Mouse (Mus musculus) gonadal fat pad, adult 2 months (tissue): ENCODE results near the gene Igf2r. TPM values are rescaled to one million over a fixed set of nuclear protein-coding genes. Genes with fewer than 3 reads are reported as not detected.

Experiments
- DNase-seq: peaks from one replicate; pipeline ENCODE4 v3.0.0-alpha.2; 2012; ENCODE audit warnings: low read depth
- polyA plus RNA-seq: library from polyadenylated mRNA; depleted of rRNA; stranded (reverse); fragments of >200 nt; gene quantifications from 2 replicates; pipeline ENCODE4 v1.2.3, GENCODE M21; 2012; rRNA removed

Gene Igf2r
- polyA plus RNA-seq, 1 experiment = 15.7 TPM

DNA sequence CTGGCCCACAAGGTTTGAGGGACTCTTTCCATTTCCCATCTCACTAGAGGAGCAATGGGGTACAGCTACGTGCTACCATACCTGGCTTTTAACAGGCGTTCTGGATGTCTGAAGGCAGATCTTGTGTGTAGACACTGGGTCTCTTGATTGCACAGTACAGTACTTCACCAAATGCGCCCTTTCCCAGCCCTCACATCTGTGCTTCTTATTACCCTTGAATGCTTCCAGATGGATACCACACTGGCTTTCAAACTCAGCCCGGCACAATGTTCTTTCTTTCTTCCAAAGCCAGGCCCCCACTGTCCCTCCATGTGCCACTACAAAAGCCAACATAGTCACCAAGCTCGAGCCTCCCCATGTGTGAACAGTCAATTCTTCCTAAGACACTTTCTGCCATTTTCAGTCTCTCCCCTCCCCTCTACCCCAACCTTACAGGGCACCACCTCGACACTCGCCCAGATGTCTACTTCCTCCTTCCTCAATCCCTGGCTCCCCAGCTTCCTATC, 97.1 kb downstream of the Igf2r start:
- DNase-seq = no peak

DNA sequence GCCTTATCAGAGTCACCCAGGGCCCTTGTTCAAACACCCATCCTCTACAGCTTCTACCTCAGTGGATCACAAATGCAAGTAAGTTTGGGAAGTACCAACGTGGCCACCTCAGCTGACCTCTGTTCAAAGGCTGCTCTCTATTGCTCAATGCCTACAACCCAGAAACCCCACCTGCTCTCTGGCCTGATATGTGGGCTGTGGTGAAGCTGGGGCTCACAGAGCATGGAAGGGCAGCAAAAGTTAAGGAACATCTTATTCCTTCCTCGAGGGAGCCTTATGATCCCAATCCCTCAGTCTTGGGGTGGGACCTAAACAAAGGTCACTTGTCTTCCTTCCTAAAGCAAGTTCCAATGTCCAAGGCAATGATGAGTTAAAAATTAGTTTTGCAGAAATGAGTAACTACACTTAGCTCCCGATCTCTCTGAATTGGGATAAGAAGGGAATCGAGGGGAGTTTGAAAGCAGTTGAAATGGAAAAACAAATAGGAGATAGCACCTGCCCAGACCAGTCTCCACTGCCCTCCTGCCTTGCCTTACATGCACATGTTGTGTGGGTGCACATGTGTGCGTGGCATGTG, 98.3 kb downstream of the Igf2r start:
- DNase-seq = no peak

DNA sequence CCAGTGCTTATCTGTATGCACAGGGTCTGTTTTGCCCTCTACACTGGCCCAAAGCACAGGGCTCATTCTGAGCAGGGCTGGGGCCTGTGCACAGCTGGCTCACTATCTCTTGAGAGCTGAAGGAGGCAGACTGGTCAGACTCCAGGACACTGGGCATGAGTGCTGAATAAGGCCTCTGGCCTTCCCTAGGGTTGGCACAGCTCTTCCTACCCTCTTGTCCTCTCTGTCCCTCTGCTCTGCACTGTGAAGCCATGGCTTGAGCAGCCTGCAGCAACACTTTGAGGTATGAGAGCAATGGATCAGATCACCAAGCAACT, 100.1 kb downstream of the Igf2r start:
- DNase-seq = no peak

DNA sequence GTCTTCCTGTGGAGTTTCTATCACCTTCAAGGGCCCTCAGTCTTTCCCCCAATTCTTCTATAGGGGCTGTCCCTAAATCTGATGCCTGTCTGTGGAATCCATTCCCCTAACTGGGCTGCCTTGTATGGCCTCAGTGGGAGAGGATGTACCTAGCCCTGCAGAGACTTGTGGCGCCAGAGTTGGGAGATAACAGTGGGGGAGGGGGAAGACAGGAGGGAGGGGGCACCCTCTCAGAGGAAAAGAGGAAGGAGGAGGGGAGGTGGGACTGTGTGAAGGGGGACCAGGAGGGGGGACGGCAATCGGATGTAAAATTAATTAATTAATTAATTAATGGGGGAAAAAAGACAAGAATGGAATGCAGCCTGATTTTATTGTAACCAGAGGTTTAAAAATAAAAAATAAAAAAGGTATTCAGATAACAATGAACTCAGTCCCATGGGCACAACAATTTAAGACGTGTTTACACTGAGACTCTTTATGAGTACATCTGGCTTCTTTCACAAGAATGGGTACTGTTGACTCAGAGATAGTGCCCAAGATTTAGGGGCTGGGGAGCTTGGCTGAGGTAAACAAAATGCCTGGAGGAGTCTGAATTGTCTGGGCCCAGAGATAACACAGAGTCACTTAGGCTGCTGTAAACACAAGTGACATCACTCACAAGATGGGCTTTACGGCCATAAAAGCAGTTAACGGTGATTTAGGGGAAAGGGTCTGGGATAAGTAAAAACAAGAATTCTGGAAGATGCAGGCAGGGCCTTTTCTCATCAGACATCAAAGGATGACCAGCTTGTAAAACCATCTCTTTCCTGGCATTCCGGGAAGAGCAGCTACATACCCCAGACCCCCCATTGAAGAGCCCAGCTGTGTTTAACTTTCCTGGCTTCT, 100.7 kb downstream of the Igf2r start:
- DNase-seq = no peak

DNA sequence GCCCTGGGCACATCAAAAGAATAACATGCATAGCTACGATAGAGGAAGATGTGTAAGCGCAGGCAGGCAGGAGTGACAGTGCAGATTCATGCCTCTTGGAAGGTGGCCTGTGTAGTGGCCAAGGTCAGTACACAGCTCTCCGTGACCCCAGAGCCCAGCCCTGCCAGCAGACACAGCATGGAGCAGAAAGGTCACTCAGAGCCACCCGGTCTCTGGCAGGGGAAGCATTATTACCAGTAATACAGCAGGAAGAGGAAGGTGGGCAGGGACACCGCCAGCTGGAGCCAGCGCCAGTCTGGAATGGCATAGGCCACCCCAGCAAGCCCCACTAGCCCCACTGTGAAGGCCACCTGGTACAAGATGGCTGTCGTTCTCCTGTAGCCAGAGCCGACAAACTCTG, 105.3 kb downstream of the Igf2r start:
- DNase-seq = no peak

DNA sequence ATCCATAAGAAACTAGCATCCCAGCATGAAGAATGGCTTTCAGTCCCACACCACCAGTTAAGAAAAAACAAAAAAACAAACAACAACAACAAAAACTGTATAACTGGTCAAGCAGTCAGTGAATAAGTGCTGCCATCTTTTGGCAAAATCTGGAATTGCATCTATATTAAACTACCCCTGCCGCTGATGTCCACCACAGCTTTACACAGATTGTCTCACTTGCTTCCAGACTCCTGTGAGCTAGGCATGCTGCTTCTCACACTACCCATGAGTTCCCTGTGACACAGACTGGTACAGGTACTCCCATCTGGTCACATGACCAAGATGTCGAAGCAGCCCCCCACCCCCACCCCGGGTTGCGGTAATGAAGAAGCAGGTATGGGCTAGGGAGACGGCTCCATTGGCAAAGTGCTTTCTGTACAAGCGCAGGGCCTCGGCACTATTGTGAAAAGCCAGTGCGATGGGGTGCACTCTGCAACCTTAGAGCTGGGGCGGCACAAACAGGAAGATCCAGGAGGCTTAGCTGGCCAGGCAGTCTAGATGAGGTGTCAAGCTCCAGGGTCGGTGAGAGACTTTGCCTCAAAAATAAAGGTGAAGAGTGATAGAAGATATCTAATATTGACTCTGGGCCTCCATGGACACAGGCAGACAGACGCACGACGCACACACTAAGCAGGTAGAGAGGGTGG, 108.7 kb downstream of the Igf2r start:
- no peak for DNase-seq

DNA sequence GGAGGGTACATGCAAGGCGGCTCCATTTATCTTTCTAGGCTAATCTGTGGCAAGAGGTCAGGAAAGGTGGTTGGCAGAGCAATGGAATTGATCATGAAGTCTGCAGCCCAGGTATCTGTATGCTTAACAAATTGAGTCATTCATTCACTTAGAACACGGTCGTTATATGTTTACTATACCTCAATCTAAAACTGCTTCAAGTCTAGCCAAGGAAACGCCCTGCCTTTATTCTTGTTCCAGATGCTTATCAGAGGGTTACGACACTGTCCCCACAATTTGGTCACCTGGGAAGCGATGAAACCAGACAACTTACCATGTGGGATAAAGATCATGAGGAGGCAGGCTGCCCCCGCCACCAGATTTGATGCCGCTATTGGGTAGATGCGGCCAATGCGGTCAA, 110.2 kb downstream of the Igf2r start:
- DNase-seq = no peak

DNA sequence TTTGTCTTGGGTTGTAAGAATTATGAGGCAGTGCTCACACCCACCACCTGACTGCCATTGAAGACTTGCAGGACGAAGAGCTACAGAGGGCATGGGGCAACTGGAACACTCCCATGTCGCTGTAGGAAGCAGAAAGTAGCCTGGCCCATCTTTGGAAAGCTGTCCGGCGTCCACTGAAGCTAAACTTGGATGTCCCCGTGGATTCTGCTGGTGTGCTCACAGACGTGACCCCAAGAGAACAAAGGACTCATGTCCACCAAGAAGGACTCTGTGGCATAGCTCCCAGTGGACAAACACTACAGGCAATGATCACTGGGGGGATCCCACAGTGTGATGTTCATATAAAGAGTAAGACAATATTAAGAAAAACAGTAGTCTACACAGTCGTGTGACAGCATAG, 110.7 kb downstream of the Igf2r start:
- no peak for DNase-seq

DNA sequence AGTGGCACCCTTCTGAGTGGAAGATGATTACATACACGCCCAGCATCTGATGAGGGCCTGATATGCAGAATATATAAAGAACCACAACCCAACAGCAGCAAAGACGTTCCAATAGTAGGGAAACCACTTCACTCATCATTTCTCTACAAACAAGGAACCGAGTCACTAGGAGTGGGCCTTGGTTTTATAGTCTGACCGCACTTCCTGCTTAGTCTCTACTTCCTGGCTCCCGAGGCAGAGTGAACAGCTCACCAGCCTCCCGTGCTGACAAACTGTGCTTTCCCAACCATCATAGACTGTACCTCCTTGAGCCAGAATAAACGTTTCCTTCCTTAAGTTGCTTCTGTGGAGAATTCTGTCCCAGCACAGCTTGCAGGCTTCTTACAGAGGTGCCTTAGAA, 113.6 kb downstream of the Igf2r start:
- no peak for DNase-seq

DNA sequence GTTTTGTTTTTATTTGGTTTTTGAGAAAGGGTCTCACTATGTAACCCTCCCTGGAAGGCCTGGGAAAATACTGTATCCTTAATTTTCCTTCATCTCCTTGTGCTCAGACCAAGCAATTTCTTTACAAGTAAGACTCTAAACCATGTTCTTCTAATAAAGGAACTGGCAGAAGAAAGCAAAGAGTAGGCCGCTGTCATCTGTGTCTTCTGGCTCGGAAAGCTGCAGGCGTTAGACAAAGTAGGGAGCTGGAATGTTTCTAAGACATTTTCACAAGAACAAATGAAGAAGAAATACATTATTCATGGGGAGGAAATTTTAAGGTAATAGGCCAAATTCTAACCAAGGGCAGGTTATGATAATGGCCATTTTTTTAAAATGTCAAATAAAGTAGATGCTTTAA, 115.4 kb downstream of the Igf2r start:
- no peak for DNase-seq

DNA sequence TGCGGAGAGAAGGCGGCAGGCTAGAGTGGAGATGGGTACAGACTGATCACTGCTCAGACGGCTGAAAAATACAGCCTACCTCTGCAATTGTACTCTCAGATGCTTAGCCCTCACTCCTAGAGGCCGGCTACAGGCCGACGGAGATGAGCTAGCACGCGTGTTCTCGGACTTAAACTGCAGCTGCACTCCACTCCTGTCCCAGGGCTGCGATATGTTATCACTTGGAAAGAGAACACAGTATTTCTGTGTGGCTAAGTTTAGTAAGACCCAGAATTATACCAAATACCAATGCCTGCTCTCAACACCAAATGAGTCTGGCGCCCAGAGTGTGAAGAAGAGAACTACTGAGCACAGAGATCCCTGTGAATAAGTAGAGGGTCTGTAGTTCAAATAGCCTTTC, 116.9 kb downstream of the Igf2r start:
- no peak for DNase-seq

DNA sequence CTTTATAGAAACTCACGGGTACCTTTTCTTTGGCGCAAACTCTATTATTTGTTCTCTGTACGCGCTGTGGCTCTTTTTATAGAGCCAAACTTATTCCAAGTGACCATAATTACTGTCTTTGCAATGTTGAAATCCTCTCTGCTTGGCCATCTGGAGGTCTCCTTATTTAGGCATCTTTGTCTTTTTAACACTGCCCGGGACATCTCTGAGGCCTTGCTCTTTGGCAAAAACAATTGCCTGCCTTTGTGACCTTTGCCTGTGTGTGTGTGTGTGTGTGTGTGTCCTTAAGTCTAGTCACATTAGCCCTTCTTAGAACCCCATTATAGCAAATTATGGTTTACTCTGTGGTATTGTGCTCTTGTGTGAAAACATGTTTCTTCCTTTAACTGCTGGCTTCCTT, 124.0 kb downstream of the Igf2r start:
- DNase-seq = no peak

DNA sequence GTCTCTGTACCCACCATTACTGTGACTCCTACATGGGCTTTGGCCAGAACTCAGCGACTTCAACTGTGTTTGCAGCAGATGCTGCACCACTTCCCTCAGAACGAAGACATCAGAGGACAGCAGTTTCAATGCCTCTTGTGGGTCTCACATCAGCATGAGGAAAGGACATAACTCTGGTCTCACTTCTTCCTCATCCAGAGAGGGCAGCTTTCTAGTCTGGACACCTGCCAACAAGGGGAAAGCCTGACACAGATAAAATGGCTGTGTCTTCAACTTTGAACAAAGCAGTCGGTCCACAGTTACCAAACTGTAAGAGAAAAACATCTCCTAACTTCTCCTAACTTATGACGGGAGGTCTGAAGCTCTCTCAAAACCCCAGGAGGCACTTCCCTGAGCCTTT, 128.4 kb downstream of the Igf2r start:
- DNase-seq = no peak

DNA sequence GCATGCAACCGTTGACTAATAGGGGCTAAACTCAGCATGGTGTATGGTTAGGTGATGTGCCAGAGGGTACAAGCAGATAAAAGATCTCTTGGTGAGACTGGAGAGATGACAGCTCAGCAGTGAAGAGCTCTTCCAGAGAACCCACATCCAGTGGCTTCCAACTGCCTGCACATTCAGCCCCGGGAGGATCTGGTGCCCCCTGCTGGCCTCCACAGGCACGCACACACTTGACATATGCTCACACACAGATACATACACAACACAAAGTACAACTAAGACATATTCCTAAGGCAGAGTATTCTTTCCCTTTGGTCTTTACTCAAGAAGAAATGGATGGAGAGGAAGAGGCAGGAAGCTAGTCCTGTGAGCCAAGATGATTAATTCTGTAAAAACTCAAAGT, 129.9 kb downstream of the Igf2r start:
- no peak for DNase-seq

DNA sequence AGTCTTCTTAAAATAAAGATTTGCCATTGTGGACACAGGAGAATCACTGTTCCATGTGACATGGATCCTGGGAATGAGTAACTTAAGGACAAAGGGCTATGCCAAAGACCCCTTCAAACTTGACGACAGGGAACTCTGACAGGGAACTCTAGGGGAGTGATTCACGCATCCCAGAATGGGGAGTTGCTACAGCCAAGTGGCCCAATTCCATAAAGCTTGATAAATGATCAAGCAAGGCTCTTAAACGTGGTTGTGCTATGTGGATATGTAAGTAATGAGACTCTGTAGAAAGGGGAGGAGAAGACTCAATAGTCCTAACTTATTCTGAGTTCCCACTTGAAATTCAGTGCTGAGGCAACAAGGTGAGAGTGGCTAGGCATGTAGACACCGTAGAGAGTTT, 134.7 kb downstream of the Igf2r start:
- DNase-seq = no peak

Other genes starting within 250 kb of the Igf2r start
- gene Slc22a2, start 185.5 kb downstream of the Igf2r start, polyA plus RNA-seq = 0.23 and 0.92 TPM in 2 replicates
- gene Slc22a1, start 93.8 kb downstream of the Igf2r start, polyA plus RNA-seq = 0.73 and 1.5 TPM in 2 replicates
- gene Mas1, start 98.5 kb upstream of the Igf2r start, polyA plus RNA-seq = 0.19 and 0.27 TPM in 2 replicates
- gene Mrgprh, start 106.4 kb upstream of the Igf2r start, polyA plus RNA-seq = 0.46 and 0.53 TPM in 2 replicates
- 4.4 and 5.2 TPM in 2 replicates for gene Pnldc1, start 140.6 kb upstream of the Igf2r start, polyA plus RNA-seq
- gene Tcp1, start 146.0 kb upstream of the Igf2r start, polyA plus RNA-seq = 76.0 and 91.3 TPM in 2 replicates
- gene Mrpl18, start 146.7 kb upstream of the Igf2r start, polyA plus RNA-seq = 26.7 and 27.6 TPM in 2 replicates
- 8.9 and 10.2 TPM in 2 replicates for gene Acat3, start 170.9 kb upstream of the Igf2r start, polyA plus RNA-seq
- 85.2 and 92.9 TPM in 2 replicates for gene Acat2, start 191.1 kb upstream of the Igf2r start, polyA plus RNA-seq
- gene Wtap, start 224.5 kb upstream of the Igf2r start, polyA plus RNA-seq = 19.7 and 23.7 TPM in 2 replicates
- 384 and 499 TPM in 2 replicates for gene Sod2, start 237.2 kb upstream of the Igf2r start, polyA plus RNA-seq